Mouse (Mus musculus) MEL (cell line): Measurements from ENCODE around the gene Dop1b. TPM values are rescaled to one million over a fixed set of nuclear protein-coding genes. Genes with fewer than 3 reads are reported as not detected.

Experiments
- DNase-seq: peaks from one replicate; pipeline ENCODE4 v3.0.0; 2011; ENCODE audit warnings: low read depth, low spot score
- H3K27ac ChIP-seq: 2 replicates; pipeline ENCODE4 v1.5.1; 2012; ENCODE audit warnings: low read depth, mild to moderate bottlenecking, control low read depth, low read length, moderate library complexity; ENCODE audit not compliant: control insufficient read depth
- H3K27me3 ChIP-seq, 2 experiments: fragments of 150-350 bp in 1 of 2; sonication (generic) in 1 of 2; 2 replicates each; pipeline ENCODE4 v1.6.1; 2012; ENCODE audit warnings: low read length in 2 of 2, mild to moderate bottlenecking in 2 of 2, improper control_type of control experiment in 1 of 2, moderate library complexity in 1 of 2; ENCODE audit not compliant: insufficient read depth in 2 of 2, control insufficient read depth in 1 of 2
- H3K36me3 ChIP-seq, 2 experiments: 2 replicates each; pipeline ENCODE4 v1.6.1; 2012 to 2014; ENCODE audit warnings: low read length in 2 of 2, improper control_type of control experiment in 1 of 2, inconsistent platforms in 1 of 2, mild to moderate bottlenecking in 1 of 2; ENCODE audit not compliant: insufficient read depth in 2 of 2, control insufficient read depth in 1 of 2
- H3K4me1 ChIP-seq, 2 experiments: fragments of 150-350 bp in 1 of 2; sonication (generic) in 1 of 2; 2 replicates each; pipeline ENCODE4 v1.6.1; 2012; ENCODE audit warnings: low read length in 2 of 2, improper control_type of control experiment in 1 of 2, mild to moderate bottlenecking in 1 of 2; ENCODE audit not compliant: insufficient read depth in 2 of 2, control insufficient read depth in 1 of 2
- H3K4me3 ChIP-seq, 2 experiments: fragments of 150-350 bp in 1 of 2; sonication (generic) in 1 of 2; 2 replicates each; pipeline ENCODE4 v1.5.1; 2012; ENCODE audit warnings: low read depth in 2 of 2, low read length in 2 of 2, mild to moderate bottlenecking in 2 of 2, moderate library complexity in 2 of 2, control low read depth in 1 of 2, improper control_type of control experiment in 1 of 2; ENCODE audit not compliant: control insufficient read depth in 1 of 2, insufficient read depth in 1 of 2
- H3K79me2 ChIP-seq: 2 replicates; pipeline ENCODE4 v1.6.1; 2012; ENCODE audit warnings: mild to moderate bottlenecking, low read length, moderate library complexity; ENCODE audit not compliant: control insufficient read depth, poor library complexity, insufficient read depth
- H3K9ac ChIP-seq: 2 replicates; pipeline ENCODE4 v1.6.1; 2012; ENCODE audit warnings: low read depth, mild to moderate bottlenecking, control low read depth, low read length, moderate library complexity; ENCODE audit not compliant: control insufficient read depth, poor library complexity, severe bottlenecking
- H3K9me3 ChIP-seq: fragments of 150-350 bp; sonication (generic); replicated peaks from 2 replicates; pipeline ENCODE4 v1.6.1; 2012; ENCODE audit warnings: mild to moderate bottlenecking, low read length, improper control_type of control experiment, moderate library complexity; ENCODE audit not compliant: insufficient read depth
- CTCF ChIP-seq, 3 experiments: IDR thresholded peaks in 2 of 3; conservative IDR thresholded peaks in 1 of 3; 2 replicates each; pipeline ENCODE4 v1.5.1; 2011 to 2012; ENCODE audit warnings: low read length in 3 of 3, low read depth in 2 of 3, mild to moderate bottlenecking in 2 of 3, improper control_type of control experiment in 1 of 3, inconsistent platforms in 1 of 3, mixed read lengths in 1 of 3, moderate library complexity in 1 of 3; ENCODE audit not compliant: control insufficient read depth in 1 of 3, insufficient read depth in 1 of 3, poor library complexity in 1 of 3, severe bottlenecking in 1 of 3
- ELF1 ChIP-seq: IDR thresholded peaks from 2 replicates; pipeline ENCODE4 v1.6.1; 2014; ENCODE audit warnings: low read depth, mild to moderate bottlenecking, inconsistent platforms, low read length, improper control_type of control experiment, moderate library complexity
- GABPA ChIP-seq: IDR thresholded peaks from 2 replicates; pipeline ENCODE4 v1.6.1; 2012; ENCODE audit warnings: low read depth, mild to moderate bottlenecking, inconsistent platforms, low read length, improper control_type of control experiment, moderate library complexity
- JUND ChIP-seq: IDR thresholded peaks from 2 replicates; pipeline ENCODE4 v1.6.1; 2011; ENCODE audit warnings: low read depth, mild to moderate bottlenecking, improper control_type of control experiment, low read length
- KAT2A ChIP-seq: conservative IDR thresholded peaks from 2 replicates; pipeline ENCODE4 v1.6.1; 2012; ENCODE audit warnings: low read depth, low read length, improper control_type of control experiment, inconsistent platforms
- MAFK ChIP-seq: IDR thresholded peaks from 2 replicates; pipeline ENCODE4 v1.6.1; 2011; ENCODE audit warnings: low read depth, mild to moderate bottlenecking, low read length, improper control_type of control experiment, borderline replicate concordance
- MEF2A ChIP-seq: IDR thresholded peaks from 2 replicates; pipeline ENCODE4 v1.6.1; 2014; ENCODE audit warnings: low read depth, mild to moderate bottlenecking, inconsistent platforms, low read length, improper control_type of control experiment; ENCODE audit not compliant: poor library complexity, insufficient replicate concordance, severe bottlenecking; ENCODE audit errors: extremely low read depth
- MYB ChIP-seq: IDR thresholded peaks from 2 replicates; pipeline ENCODE4 v1.6.1; 2011; ENCODE audit warnings: mild to moderate bottlenecking, low read depth, low read length, improper control_type of control experiment
- MYC ChIP-seq: IDR thresholded peaks from 2 replicates; pipeline ENCODE4 v1.6.1; 2011; ENCODE audit warnings: low read depth, mild to moderate bottlenecking, low read length, improper control_type of control experiment, moderate library complexity
- NELFE ChIP-seq: IDR thresholded peaks from 2 replicates; pipeline ENCODE4 v1.6.1; 2011; ENCODE audit warnings: low read depth, low read length, improper control_type of control experiment
- RAD21 ChIP-seq: IDR thresholded peaks from 2 replicates; pipeline ENCODE4 v1.6.1; 2011; ENCODE audit warnings: mild to moderate bottlenecking, low read depth, low read length, improper control_type of control experiment
- RCOR1 ChIP-seq: IDR thresholded peaks from 2 replicates; pipeline ENCODE4 v1.6.1; 2012; ENCODE audit warnings: low read depth, mild to moderate bottlenecking, inconsistent platforms, low read length, improper control_type of control experiment
- SIN3A ChIP-seq: IDR thresholded peaks from 2 replicates; pipeline ENCODE4 v1.6.1; 2012; ENCODE audit warnings: low read length, improper control_type of control experiment, inconsistent platforms
- SMC3 ChIP-seq: IDR thresholded peaks from 2 replicates; pipeline ENCODE4 v1.6.1; 2011; ENCODE audit warnings: low read depth, low read length, improper control_type of control experiment
- TBP ChIP-seq: IDR thresholded peaks from 2 replicates; pipeline ENCODE4 v1.8.0; 2011; ENCODE audit warnings: low read depth, low read length, improper control_type of control experiment
- UBTF ChIP-seq: IDR thresholded peaks from 2 replicates; pipeline ENCODE4 v1.6.1; 2012; ENCODE audit warnings: low read depth, mild to moderate bottlenecking, inconsistent platforms, low read length, improper control_type of control experiment, moderate library complexity, borderline replicate concordance; ENCODE audit not compliant: insufficient read depth
- USF1 ChIP-seq: IDR thresholded peaks from 2 replicates; pipeline ENCODE4 v1.6.1; 2014; ENCODE audit warnings: low read depth, mild to moderate bottlenecking, inconsistent platforms, low read length, improper control_type of control experiment, moderate library complexity
- ZC3H11A ChIP-seq: IDR thresholded peaks from 2 replicates; pipeline ENCODE4 v1.6.1; 2012; ENCODE audit warnings: low read depth, mild to moderate bottlenecking, inconsistent platforms, low read length, improper control_type of control experiment
- ZKSCAN1 ChIP-seq: IDR thresholded peaks from 2 replicates; pipeline ENCODE4 v1.6.1; 2012; ENCODE audit warnings: low read depth, mild to moderate bottlenecking, inconsistent platforms, low read length, improper control_type of control experiment, moderate library complexity
- polyA plus RNA-seq, 2 experiments: library from polyadenylated mRNA; stranded (reverse) in 1 of 2; unstranded in 1 of 2; fragments of >175 nt in 1 of 2; fragments of >200 nt in 1 of 2; gene quantifications; 2 replicates each; pipeline versions ENCODE4 v1.2.1 to v1.2.4; 2012; ENCODE audit warnings: low replicate concordance in 2 of 2, low read depth in 1 of 2; ENCODE audit not compliant: insufficient read length in 2 of 2, insufficient read depth in 1 of 2, missing spikeins in 1 of 2
- total RNA-seq: library from RNA; depleted of rRNA; stranded (reverse); fragments of 300-350 nt; gene quantifications from 2 replicates; pipeline ENCODE4 v1.2.3, GENCODE M21; 2012

Dop1b gene
- total and polyA plus RNA-seq, 3 experiments: 5.8 to 11.3 TPM; not detected in 1

DNA sequence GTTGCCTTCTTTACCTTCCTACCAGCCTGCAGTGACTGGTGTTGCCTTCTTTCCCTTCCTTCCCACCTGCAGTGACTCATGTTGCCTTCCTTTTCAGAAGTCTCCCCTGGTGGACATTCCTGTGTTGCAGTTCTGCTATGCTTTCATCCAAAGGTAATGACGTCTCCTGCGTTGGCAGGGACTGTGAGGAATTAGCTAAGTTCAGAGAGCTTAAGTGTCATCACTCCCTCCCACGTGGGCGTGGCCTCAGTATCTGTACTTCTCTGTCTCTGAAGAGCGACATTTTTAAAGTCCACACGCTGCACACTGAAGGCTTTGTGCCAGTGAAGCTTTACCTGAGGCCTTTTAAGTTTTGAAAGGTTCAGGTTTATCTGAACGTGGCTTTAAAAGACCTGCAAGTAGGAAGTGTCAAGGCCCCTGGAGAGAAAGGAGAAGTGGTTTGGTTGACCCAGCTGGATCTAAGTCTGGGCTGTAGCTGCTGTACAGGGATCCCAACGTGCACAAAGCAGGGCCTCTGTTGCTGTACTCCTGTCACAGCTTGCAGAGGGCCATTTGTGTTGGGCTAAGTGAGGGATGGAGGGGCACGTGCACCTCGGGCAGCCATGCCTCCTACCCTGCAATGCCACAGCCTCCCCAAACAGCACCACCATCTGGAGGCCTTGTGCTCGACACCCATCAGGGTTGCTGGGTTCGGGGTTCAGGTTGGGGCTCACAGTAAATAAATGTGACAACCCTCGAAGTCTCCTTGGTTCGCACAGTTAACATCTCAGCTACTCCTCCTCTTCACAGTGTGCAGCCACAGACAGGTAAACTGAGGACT is 69.2 kb downstream of the Dop1b start (continued):
- TF ChIP-seq ZKSCAN1: no peak
- peak; percentile 73 for TF ChIP-seq SIN3A
- TF ChIP-seq MAFK: no peak
- no peak for TF ChIP-seq GABPA
- peak; percentile 49; the same call in 1 of the 2 replicates for TF ChIP-seq MYC
- TF ChIP-seq MEF2A: no peak
- TF ChIP-seq RAD21: no peak; the same call in none of the 2 replicates
- no peak for TF ChIP-seq NELFE
- no peak for TF ChIP-seq MYB
- peak; percentile 56; the same call in 1 of the 2 replicates for TF ChIP-seq USF1
- TF ChIP-seq ELF1: no peak
- no peak for TF ChIP-seq JUND

DNA sequence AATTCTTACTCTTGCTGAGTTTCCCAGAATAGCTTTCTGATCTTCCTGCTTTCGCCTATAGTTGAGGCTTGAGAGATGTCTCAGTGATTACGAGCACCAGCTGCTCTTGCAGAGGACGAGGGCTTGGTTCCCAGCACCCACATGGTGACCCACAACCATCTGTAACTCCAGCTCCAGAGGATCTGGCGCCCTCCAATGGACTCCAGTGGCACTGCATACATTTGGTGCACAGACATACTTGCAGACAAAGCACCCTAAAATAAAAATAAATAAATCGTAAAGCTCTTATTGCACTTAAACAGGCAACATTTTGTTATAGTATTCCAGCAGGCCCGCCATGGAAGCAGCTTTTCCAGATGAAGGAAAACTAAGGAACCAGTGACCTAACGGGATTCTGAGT is 72.5 kb downstream of the Dop1b start:
- Histone ChIP-seq H3K79me2 (no peaks in the 10 kb centered on the region), H3K4me3 (no peak overlapping the region), H3K4me1 (peaks cover 10 to 18% of the 10 kb centered on the region in 2 experiments), H3K27ac (no peak overlapping the region), H3K36me3 (no peaks in the 10 kb centered on the region), H3K9ac (no peak overlapping the region), H3K27me3 (no peaks in the 10 kb centered on the region), H3K9me3 (no peaks in the 10 kb centered on the region)
- TF ChIP-seq UBTF: no peak
- no peak for TF ChIP-seq KAT2A
- TF ChIP-seq RAD21: no peak; the same call in 1 of the 2 replicates
- TF ChIP-seq USF1: no peak
- no peak for TF ChIP-seq TBP
- TF ChIP-seq RCOR1: no peak
- TF ChIP-seq CTCF (IDR thresholded peaks at IDR 0.05 in 2 of 3, conservative IDR thresholded peaks at IDR 0.05 in 1 of 3; ENCODE audit: control insufficient read depth in 1 of 3, insufficient read depth in 1 of 3, low read depth in 2 of 3, low read length in 3 of 3, poor library complexity in 1 of 3, severe bottlenecking in 1 of 3): peak; percentile 21 to 31 (median 28); a peak in 5 of 6 replicates
- no peak for DNase-seq

DNA sequence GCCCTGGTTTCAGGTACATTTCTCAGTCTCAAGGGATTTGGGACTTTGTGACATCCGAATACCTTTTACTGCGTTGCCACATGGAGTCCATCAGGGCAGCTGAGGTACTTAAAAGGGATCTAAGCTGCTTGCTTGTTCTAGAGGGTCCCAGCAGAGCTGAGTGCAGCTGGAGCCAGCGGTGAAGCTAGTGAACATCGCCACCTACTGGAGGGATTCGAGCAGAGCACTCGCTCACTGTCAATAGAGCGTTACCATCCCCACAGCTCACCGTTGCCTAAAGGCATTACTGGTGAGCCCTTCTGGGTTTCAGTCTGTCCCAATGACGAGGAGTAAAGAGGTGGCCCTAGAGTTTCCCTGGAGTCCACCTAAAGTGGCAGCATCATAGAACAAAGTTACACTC is 74.1 kb downstream of the Dop1b start:
- DNase-seq: peak; percentile 28
- Histone ChIP-seq H3K4me1 (peaks cover 3 to 6% of the 10 kb centered on the region in 2 experiments), H3K27me3 (no peaks in the 10 kb centered on the region), H3K9me3 (no peaks in the 10 kb centered on the region), H3K27ac (no peak overlapping the region), H3K9ac (no peak overlapping the region), H3K36me3 (no peaks in the 10 kb centered on the region), H3K79me2 (no peaks in the 10 kb centered on the region), H3K4me3 (no peak overlapping the region)
- peak; percentile 36 for TF ChIP-seq SMC3
- peak; percentile 41 for TF ChIP-seq RAD21
- 0 out of 2 replicates have a peak, but pooled peaks have one; percentile 5 for TF ChIP-seq ZC3H11A
- TF ChIP-seq CTCF (IDR thresholded peaks at IDR 0.05 in 2 of 3, conservative IDR thresholded peaks at IDR 0.05 in 1 of 3; ENCODE audit: control insufficient read depth in 1 of 3, insufficient read depth in 1 of 3, low read depth in 2 of 3, low read length in 3 of 3, poor library complexity in 1 of 3, severe bottlenecking in 1 of 3): peak; percentile 45 to 56 (median 53)
- no peak for TF ChIP-seq TBP
- no peak for TF ChIP-seq ELF1
